Mouse (Mus musculus) right cerebral cortex, postnatal 36 days (tissue): ENCODE results near the gene Rgs3.

Experiments used
- DNase-seq, 2 experiments: peaks; one replicate each; pipeline ENCODE4 v3.0.0; 2022; ENCODE audit warnings: low spot score in 2 of 2, mixed read lengths in 1 of 2

Gene Rgs3

DNA sequence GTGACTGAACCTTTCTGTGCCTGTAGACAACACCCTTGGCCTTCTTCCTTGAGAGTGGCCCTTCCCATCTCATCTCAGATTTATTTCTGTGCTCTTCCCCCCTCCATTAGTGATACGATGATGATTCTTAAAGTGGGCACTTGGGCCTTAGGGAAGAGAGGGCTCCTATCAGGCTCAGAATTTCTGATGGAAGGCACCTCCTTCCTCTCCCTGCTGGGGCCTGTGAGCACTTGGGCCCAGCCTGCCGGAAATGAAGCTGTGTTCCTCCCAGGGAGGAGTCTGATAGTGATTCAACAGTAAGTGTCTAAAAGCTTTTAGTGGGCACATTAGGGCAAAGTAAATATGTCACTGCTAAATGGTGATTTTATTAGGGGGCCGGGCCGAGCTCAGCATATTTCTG lies 67.7 kb downstream of the Rgs3 start:
- DNase-seq = no peak

DNA sequence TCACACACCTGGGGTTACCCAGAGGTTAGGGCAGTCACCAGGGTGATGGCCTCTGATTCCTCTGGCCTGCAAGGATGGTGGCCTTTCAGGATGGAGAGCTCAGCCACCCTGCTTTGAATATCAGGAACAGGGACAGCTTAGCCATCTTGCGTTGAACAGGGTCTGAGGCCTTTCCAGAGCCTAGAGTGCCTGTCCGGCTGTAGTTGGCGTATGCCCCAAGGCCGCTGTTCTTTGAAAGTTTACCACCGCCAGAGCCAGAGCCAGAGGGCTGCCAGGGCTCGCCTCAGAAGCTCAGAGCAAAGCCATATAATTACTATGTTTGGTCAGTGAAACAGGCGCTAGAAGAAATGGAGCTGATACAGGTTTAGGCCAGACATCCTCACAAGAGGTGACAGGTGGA lies 68.9 kb downstream of the Rgs3 start:
- DNase-seq = no peak

DNA sequence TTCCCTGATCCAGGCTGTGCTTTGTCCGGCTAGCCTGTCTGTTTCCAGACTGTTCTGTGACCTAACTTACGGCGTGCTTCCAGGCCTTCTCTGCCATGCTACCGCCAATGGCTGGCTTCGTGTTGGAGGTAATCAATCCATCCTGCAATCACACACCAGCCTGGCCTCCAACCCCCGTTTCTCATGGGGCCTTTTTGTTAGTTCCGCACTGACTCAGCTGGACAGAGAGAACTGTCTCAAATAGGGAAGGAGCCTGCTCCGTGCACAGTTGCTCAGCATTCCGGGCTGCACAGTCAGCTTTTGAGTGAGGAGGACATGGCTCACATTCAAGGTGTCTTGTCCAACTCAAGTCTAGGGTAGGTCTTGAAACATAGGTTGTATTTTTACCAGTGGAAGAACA lies 69.8 kb downstream of the Rgs3 start:
- no peak for DNase-seq

DNA sequence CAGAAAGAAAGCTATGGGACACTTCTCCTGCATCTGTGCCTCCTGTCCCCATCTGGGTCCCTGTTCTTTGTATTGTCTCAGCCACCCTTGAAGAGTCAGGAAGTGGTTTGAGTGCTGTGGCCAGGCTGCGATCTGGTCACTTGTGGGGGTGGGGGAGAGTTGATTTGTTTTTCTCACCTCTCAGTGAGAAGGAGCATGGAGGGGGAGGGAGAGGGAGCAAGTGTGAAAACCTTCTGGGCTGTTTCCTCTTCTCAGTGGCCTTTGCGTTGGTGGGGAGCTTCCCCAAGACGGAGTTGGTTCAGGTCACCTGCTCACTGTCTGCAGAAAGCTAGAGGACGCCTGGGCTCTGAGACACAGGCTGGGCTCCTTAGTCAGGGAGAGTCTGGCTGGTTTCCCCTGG lies 70.3 kb downstream of the Rgs3 start:
- DNase-seq = no peak

DNA sequence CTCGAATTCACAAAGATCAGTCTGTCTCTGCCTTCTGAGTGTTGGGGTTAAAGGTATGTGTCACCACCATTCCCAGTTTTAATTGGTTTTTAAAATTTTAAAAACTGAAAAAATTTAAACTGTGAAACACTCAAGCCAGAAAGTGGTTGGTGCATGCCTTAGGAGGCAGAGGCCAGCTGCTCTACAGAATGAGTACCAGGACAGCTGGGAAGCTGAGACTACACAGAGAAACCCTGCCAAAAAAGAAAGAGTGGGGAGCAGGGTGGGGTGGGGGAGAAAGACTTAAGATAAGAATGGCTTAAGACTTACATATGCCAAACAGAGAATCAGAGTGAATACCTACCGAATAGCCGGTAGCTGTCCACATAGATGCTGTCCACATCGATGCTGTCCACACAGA lies 73.6 kb downstream of the Rgs3 start:
- no peak for DNase-seq

DNA sequence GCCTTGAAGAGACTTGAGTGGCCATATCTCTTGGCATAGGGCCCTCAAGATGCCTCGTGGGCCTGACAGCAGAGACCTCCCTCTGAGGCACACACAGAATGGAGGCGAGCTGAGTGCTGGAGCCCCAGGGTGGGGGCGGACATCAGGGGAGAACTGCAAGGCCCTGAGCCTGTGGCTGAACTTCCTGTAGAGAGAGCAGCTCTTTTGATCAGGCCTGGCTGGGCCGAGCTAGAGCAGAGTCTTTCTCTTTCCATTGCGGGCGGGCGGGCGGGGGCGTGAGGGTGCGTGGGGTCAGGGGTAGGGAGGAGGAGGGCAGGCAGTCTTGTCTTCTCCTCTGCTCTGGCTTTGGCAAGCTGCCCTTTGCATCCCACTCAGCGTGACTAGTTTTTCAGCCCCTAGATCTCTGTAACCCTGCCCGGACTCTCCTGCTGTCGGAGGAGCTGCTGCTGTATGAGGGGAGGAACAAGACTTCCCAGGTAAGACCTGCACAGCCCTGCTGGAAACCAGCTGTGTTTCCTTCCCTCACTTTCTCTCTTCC lies 74.5 kb downstream of the Rgs3 start:
- DNase-seq = no peak

DNA sequence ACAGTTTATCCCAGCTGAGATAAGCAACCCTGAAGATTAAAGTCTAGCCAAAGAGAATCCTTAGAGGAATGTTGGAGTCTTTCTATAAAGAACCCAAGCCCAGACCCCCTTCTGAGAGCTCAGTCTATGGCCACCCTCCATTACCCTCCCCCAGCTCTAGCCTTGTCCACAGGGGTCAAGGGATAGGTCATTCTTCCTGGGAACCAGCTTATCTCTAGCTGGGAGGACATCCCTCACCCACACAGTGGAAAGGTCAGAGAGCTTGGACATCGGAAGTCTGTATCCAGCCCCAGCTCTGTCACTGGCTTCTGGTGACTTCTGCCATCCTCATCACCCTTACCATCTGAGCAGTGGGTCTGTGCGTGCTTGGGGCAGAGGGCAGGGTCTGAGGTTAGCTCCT lies 75.2 kb downstream of the Rgs3 start:
- DNase-seq = no peak

DNA sequence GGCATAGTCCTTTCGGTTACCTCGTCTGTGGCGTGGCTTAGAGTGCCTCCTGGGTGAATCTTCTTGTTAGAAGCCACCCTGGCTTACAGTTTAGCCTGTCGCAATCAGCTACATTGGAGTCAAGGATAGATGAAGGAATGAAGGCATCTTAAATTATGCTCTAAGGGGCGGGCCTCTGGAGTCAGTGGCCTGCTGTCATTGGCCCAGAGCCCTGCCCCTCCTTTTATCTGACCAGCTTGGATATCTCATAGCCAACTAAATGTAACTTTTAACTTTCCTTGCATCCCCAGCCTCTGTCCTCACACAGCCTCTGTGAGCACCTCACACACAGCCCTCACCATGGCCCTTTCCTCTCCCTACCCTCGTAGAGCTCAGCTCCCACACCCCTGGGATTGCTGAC lies 76.4 kb downstream of the Rgs3 start:
- DNase-seq = no peak

DNA sequence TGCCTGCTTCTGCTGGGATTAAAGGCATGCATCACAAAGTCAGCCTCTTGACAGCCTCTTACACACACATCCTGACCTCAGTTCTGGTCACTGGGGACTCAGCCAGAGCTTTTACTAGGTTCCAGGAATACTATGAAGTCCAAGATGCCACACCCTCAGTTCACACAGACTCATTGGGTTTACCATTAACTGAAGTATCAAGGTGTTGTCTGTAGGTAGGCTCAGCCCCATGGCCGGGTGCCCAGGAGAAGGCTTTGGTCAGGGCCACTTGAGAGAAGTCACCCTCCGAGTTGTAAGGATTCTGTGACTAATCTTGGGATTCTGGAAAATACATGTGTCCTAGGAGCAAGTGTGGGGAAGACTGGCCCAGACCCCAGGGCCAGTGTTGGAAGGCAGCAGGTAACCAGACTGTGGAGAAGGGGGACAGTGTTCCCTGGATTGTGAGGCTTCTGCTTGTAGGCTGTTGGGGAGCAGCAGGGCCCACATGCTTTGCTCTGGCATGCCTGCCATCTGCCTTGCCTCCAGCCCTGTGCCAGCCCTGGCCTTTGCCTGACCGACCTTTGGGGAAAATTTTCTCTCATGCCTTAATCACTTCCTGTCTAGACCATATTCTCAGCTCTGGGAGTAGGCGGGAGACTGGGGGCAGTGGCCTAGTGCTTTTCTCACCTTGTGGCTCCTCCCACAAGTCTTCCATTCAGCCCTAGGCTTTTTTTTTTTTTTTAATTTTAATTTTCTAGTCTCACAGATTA lies 78.4 kb downstream of the Rgs3 start:
- DNase-seq = no peak

DNA sequence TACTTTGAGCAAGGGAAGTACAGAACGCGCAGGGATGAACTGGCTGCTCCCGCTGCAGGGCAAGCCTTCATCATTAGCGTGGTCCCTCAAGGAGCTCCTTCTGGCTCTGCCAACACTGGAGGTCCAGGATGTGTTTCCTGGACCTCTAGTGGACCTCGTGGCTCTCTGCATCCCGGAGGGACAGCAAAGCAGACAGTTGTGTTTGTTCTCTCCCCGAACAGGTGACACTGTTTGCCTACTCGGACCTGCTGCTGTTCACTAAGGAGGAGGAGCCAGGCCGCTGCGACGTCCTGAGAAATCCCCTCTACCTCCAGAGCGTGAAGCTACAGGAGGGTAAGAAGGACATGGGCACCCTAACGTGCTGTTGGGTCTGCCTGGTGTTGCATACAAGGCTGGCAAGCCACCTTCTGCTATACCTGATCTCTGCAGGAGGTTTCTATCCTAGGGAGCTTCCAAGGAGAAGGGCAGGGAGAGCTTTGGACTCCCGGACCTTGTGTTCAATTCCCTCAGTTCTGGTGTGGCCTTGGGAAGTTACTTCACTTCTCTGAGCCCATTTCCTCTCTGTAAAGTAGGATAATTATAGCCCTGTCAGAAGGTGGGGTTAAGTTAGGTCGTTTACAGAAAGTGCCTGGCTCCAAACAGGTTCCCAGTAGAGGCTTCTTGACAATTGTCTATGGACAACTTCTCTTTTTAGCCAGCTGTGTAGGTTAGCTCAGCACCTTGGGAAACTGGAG lies 81.0 kb downstream of the Rgs3 start:
- DNase-seq = no peak

DNA sequence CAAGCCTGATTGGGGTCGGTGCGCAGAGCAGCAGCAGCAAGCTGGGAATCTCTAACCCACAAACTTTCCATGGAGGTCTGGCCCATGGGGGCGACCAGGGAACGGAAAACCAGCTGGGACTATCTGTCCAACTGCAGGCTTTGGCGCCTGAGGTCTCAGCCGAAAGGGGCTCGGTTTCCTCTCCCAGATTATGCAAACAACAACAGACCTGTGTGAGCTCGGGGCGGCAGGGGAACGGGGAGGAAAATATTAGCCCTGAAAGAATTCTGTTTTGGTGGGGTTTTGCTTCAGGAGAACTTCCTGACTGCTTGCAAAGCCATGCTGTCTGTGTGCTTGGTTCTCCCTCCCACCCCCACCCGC lies 81.6 kb downstream of the Rgs3 start:
- DNase-seq = no peak

DNA sequence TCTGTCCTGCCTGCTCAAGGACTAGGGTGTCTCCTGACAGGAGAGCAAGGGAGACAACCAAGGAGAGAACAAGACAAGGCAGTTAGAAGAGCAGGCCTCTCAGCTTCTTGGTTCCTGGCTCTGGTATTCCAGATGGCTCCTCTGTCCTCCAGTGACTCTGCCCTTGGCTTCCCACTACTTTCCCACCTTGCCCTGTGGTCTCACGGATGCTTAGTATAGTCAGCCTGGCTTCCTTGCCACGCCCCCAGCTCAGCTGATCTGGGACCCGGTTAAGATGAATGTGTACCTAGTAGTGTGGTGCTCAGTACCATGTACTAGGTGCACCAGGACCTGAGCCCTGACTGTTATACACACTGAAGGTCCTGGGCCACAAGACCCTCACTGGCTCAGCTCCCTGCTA lies 82.0 kb downstream of the Rgs3 start:
- DNase-seq = no peak

DNA sequence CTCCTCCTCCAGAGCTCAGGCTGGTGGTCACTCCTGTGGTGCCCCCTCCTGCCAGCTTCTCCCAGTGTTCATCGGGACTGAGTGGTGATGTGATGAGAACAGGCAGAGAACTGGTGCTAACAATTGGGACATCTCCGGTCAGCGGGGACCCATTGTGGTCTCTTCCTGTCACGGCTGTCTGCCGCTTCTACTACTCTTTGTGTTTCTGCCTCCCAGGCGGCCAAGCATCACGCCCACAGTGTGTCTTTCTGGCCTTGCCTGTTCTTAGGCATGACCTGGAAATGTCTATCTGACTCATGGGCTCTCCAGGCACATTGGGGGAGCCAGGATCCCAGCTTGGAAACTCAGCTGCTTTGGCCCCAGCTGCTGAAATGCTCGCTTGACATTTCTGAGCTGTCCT lies 83.8 kb downstream of the Rgs3 start:
- no peak for DNase-seq

DNA sequence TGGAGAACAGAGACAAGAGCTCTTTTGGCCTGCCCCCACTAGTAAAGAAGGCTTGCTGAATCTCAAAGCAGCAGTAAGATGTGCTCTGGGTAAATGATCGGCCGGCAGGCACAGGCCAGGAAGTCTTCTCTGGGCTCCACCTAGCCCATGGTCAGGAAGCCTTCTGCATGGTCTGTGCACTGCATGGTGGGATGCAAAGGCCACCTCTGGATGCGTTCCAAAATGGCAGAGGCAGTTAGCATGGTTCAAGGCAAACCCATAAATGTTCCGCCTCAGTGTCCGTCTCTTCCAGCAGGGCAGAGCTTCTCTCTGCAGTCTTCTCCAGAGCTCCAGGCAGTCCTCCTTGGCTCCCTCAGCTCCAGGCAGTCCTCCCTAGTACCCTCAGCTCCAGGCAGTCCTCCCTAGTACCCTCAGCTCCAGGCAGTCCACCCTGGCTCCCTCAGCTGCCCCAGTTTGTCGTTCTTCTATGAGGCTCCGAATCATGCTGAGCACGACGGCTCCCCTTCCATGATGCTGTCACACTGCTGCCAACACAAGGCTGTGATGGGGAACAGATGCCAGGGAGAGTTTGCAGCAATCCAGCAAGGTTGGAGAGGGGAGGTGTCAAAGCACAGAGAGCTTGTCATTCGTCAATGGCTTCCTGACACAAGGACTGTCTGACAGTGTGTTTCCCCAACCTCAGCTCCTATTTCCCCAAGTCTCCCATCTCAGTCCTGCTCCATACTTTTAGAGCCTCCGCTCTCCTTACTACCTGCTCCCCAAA lies 84.6 kb downstream of the Rgs3 start:
- DNase-seq = no peak

DNA sequence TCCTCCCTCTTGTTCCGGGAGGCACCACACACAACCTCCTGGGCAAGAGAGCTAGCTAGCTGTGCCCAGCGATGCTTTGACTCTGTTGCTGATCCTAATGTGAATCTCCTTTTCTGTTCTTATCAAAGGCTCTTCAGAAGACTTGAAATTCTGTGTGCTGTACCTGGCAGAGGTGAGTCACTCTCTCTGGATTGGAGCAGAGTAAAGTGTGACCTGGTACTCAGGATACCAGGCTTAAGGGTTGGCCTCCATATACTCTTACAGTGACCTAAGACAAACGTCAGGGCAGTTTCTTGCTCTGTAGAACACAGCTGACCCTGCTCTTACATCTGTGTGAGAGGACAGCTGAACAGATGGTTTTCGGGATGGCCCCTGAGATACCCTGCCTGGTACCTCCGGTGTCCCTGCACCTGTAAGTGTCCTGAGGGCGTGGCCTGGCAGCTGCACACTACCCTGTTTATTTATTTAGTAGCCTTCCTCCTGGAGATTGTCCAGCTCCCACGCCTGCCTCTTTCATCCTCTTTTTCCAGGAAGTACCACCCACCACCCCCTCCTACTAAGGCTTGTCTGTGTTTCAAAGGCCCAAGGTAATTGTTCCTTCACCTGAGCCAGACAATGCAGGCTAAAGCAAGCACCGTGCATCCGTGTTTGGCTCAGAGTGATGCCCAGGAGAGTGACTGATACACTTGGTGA lies 87.1 kb downstream of the Rgs3 start:
- no peak for DNase-seq

DNA sequence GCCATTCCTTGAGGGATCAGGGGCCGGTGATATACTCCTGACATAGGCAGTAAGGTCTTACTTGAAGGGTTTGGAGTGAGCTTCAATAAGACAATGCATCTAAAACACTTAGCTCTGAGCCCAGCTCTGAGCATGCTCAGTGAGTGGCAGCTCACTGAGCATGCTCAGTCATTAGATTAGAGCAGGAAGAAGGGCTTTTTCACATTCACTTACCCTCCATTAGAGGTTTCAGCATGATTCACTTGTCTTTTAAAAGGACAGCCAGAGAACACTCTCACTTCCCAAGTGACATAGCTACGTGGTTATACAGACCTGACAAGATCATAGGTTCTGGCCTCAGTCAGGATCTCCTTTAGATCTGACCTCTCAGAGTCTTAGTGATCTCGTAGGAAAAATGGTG lies 89.2 kb downstream of the Rgs3 start:
- DNase-seq = no peak

DNA sequence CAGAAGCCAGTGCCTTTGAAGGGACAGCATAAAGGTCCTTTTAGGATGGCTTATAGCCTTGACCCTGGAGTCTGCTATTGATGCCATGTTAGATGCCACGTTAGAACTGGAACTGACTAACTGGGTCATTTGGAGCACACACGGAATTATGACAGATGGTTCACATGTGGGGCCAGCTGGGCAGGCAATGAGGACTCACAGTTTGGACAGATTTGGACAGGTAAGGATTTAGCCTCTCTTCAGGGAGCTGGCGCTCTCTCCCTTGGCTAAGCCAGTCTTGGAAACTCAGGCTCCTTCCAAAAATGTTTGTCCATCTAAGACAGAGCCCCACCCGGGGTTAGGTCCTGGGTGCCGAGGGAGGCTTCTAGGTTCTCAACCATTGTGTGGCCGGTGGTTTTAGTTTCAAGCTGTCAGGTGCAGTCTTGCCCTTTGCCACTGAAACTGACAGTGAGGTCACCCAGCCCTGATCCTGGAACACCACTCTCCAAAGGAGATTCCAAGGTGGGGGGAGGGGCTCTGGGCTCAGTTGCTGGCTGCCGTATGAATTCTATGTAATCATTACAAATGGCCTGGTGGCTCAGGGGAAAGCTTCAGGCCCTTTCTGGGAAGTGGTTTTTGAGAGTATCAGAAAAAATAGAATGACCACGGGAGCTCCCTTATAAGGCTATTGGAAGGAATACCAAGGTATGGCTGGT lies 90.0 kb downstream of the Rgs3 start:
- no peak for DNase-seq

DNA sequence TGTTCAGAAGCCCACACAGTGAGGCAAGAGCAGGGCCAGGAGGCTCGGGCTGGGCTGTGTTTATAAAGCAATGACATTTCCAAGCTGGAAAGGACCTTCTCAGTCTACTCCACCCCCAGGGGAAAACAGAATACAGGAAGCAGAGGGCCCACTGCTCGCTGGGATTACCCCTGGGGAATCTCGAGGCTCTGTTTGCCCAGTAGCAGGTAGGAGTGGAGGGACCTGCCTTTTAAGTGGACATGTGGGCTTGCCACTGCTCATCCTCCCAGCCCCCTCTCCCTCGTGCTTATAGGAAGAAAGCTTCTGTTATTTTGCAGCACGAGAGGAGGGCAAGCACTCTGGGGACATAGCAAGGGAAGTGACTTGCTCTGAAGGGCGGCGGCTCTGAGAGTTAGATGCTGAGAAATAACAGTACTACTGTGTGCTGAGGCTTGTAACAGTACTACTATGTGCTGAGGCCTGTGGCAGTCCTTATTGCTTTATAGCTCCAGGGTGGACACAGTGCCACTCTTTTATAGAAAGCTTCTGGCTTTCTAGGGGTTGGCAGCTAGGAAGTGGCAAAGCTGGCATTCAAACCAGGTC lies 91.6 kb downstream of the Rgs3 start:
- no peak for DNase-seq

DNA sequence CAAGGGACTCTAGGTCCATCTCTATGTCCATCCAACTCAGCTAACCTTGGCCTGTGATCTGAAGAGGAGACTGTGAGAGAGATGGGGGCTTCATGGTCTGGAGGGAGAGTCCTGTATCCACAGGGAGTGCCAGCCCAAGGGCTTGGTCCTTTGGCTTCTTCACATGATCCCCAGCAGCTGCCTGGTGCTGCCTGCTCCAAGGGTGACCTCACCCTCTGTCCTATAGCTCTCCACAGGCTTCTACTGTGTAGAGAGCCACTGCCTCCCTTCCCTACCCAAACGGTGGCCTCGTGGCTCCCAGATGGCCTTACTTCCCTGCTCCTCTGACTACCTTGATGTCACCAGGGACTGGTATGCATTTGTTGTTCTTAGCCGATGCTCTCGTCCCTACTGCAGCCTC lies 92.6 kb downstream of the Rgs3 start:
- DNase-seq = no peak

DNA sequence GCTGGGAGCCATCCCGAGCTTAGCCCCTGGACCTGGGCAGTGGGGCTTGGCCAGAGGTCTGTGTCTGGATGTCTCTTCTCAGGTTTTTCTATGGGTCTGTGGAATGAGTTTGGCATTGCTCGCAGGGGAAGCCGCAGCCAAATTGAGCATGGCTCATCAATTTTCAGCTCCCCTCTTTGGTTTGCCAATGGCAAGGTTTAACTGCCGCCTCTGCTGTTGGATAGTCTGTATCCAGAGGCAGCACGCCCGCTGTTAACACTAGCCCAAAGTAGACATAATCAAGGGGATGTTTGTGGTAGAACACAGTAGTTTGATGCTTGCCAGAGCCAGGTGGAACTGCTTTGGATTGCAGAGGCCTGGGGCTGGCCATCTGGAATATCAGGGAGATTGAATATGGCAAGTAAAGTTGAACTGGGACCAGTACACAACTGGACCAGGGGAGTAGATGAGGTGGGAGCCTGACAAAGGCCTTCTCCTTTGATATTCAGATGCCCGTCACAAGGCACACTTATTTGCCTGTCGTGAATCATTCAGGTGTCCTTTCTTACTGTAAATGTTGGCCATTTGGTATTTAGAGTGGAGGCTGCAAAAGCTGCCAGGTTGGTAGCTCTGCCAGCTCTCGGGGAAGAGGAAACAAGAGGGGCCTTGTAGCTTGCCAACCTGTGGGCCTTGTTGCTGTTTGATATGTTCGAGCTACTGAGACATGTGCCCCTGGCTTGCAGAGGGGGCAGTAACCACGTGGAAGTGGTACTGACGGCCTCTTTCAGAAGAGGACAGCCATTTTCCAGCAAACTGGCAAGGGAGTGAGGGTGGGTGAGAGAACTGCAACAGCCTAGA lies 93.5 kb downstream of the Rgs3 start:
- DNase-seq = no peak
